Mouse (Mus musculus) adrenal gland, adult 18-20 months (tissue): ENCODE results near the gene Tmem167b. TPM values are rescaled to one million over a fixed set of nuclear protein-coding genes. Genes with fewer than 3 reads are reported as not detected.
"Not testable (repeated sequence)": the region's sequence is repeated elsewhere in the genome, so short reads cannot be mapped to it uniquely, and the experiment has no call there.

Source experiments
- DNase-seq, 2 experiments: peaks; one replicate each; pipeline ENCODE4 v3.0.0; 2021 to 2022; ENCODE audit warnings: low spot score in 2 of 2
- long read RNA-seq, 2 experiments: library from polyadenylated mRNA; stranded (forward); transcript quantifications; one replicate each; pipeline ENCODE4 v2.0.0; 2021
- total RNA-seq, 2 experiments: library from RNA; stranded (reverse); gene quantifications; 1 replicate in 1 of 2; 2 replicates in 1 of 2; pipeline ENCODE4 v1.2.3; 2021

The Tmem167b gene
- 10 to 100 TPM; 55.7 to 59.4 TPM for total RNA-seq
- long read RNA-seq, experiment 1, transcript Tmem167b-201 (3 exons, 2,864 nt) = major isoform, 53 of 65 reads
- long read RNA-seq, experiment 1, transcript Tmem167b-202 (3 exons, 2,752 nt) = minor isoform, 5 of 65 reads
- long read RNA-seq, experiment 1, partial matches to known transcripts = 6 of 65 reads
- long read RNA-seq, experiment 1, other reads (novel, unspliced or antisense) = 1 of 65 reads
- long read RNA-seq, experiment 2, transcript Tmem167b-201 (3 exons, 2,864 nt) = major isoform, 135 of 169 reads
- long read RNA-seq, experiment 2, transcript Tmem167b-202 (3 exons, 2,752 nt) = minor isoform, 15 of 169 reads
- long read RNA-seq, experiment 2, partial matches to known transcripts = 19 of 169 reads
- long read RNA-seq, experiment 2, other reads (novel, unspliced or antisense) = 0 of 169 reads

GRCm38 (mm10) chr3:108562133-108562730, at the start of gene Tmem167b:
TSS of gene Tmem167b (minus strand) at chr3:108562466.
- DNase-seq = peak; percentile 86 to 94

- DNase-seq = no peak
These were observed 46.6 kb upstream of the Tmem167b start for GRCm38 (mm10) chr3:108608906-108609305.

- no peak for DNase-seq
These were observed 29.6 kb upstream of the Tmem167b start for GRCm38 (mm10) chr3:108591530-108592522.

- DNase-seq = peak; percentile 90 to 91
These were observed 28.7 kb upstream of the Tmem167b start, which contains the start of gene Wdr47 for GRCm38 (mm10) chr3:108590786-108591529. TSS of gene Wdr47 (plus strand) at chr3:108591279.

- DNase-seq = no peak
These were observed 26.2 kb upstream of the Tmem167b start for GRCm38 (mm10) chr3:108588446-108588845.

- DNase-seq = no peak
These were observed 22.3 kb upstream of the Tmem167b start for GRCm38 (mm10) chr3:108584580-108584979.

GRCm38 (mm10) chr3:108574018-108574417, 11.8 kb upstream of the Tmem167b start:
- no peak for DNase-seq

GRCm38 (mm10) chr3:108572309-108573010, 10.2 kb upstream of the Tmem167b start:
- DNase-seq = no peak

GRCm38 (mm10) chr3:108571443-108572294, 9.4 kb upstream of the Tmem167b start, which contains the start of gene Taf13:
TSS of gene Taf13 (plus strand) at chr3:108571698.
- DNase-seq = peak; percentile 97

GRCm38 (mm10) chr3:108570813-108571212, 8.5 kb upstream of the Tmem167b start:
- no peak for DNase-seq

GRCm38 (mm10) chr3:108569636-108570035, 7.4 kb upstream of the Tmem167b start:
- DNase-seq = not testable (repeated sequence)

GRCm38 (mm10) chr3:108567990-108568877, 6.0 kb upstream of the Tmem167b start:
- no peak for DNase-seq

- DNase-seq = peak; percentile 71 to 78
These were observed 1.0 kb upstream of the Tmem167b start for GRCm38 (mm10) chr3:108563309-108563708.

- peak in 1 of 2 experiments; percentile 22 for DNase-seq
These were observed 558 bp upstream of the Tmem167b start for GRCm38 (mm10) chr3:108562777-108563271.

- no peak for DNase-seq
These were observed 4.4 kb downstream of the Tmem167b start for GRCm38 (mm10) chr3:108557888-108558287.

- DNase-seq = peak; percentile 89
These were observed 7.5 kb downstream of the Tmem167b start for GRCm38 (mm10) chr3:108554587-108555312.

- DNase-seq = peak in 1 of 2 experiments; percentile 35
These were observed 8.1 kb downstream of the Tmem167b start for GRCm38 (mm10) chr3:108554111-108554561.
